15 mouse cellular contexts compared by ENCODE assay signal in the genomic region with DNA sequence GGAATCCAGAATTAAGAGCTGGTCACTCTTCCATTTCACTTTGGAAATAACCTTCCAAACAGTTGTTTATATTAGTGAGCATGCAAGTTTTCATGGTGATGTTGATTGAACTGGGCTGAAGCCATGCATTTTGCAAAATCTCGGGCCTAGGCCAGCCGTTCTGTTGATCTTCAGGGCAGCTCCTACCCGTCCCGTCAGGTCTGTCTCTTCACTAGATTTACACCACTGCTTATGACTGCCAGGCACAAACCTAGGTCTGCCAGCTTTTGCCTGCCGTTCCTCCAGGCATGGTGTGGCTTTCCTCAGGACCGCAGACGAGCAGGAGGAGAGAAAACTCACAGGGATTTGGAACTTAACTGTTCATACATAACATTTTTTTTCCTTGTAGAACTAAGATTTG. TPM values are rescaled to one million over a fixed set of nuclear protein-coding genes. Genes with fewer than 3 reads are reported as not detected.
DNase-seq lines count a peak whose midpoint lies in the region; ATAC-seq lines count a peak whose summit lies in the region.
"Had no signal": no experiment of that assay in that cellular context is flagged by ENCODE, and none has a peak within 500 bp of the region (broad histone marks: within the 10 kb centered on the region; RNA-seq: fewer than 3 reads in every experiment).

No protein-coding gene starts in this region.

- H3K27me3 ChIP-seq in liver, embryonic 12.5 days (replicated peaks), result no peaks in the 10 kb centered on the region
- H3K27me3 ChIP-seq: hindbrain, embryonic 13.5 days; limb, embryonic 12.5 days had no signal

- intact Hi-C loops in heart, postnatal 36 days (cut with DNase I), result no loop called here

- peaks cover 92% of the 10 kb centered on the region for H3K4me1 ChIP-seq in liver, embryonic 12.5 days
- H3K4me1 ChIP-seq: hindbrain, embryonic 13.5 days had no signal

- H3K4me3 ChIP-seq in liver, embryonic 12.5 days, result no peak overlapping the region
- H3K4me3 ChIP-seq: hindbrain, embryonic 13.5 days; limb, embryonic 12.5 days had no signal

- H3K4me2 ChIP-seq in liver, embryonic 12.5 days, result peak overlapping the region; percentile 56
- H3K4me2 ChIP-seq: hindbrain, embryonic 13.5 days; limb, embryonic 12.5 days; midbrain, embryonic 11.5 days had no signal

- ATAC-seq in liver, embryonic 12.5 days, result no peak
- ATAC-seq in granulocyte monocyte progenitor cell, adult 5-6 weeks (replicated peaks; ENCODE audit: poor library complexity, severe bottlenecking), result no peak
- ATAC-seq in activated CD4-positive, CD25-positive, alpha-beta regulatory T cell, adult 4 months, result no peak
- ATAC-seq: forebrain, postnatal 0 days; intestine, postnatal 0 days had no signal

- DNase-seq in heart, adult 11 months, result peak; percentile 81
- DNase-seq in heart, postnatal 36 days, result no peak
- DNase-seq in urinary bladder, postnatal 14 days (ENCODE audit: low spot score), result peak; percentile 15
- DNase-seq in urinary bladder, postnatal 10 days (ENCODE audit: low spot score), result no peak
- DNase-seq in left cerebral cortex, adult 18-20 months (ENCODE audit: low spot score in 2 of 2), result no peak
- DNase-seq: cerebellum, adult 11 months; forebrain, postnatal 0 days; kidney, postnatal 36 days had no signal

- peaks cover 26% of the 10 kb centered on the region for H3K36me3 ChIP-seq in liver, embryonic 12.5 days
- H3K36me3 ChIP-seq: hindbrain, embryonic 13.5 days; limb, embryonic 12.5 days had no signal

- 65% methylated on average over 7 of the region's 7 CpGs for WGBS in liver, embryonic 12.5 days (ENCODE audit: insufficient replicate concordance)

- peak overlapping the region; percentile 91 for H3K27ac ChIP-seq in liver, embryonic 12.5 days
- H3K27ac ChIP-seq: hindbrain, embryonic 13.5 days; limb, embryonic 12.5 days had no signal

- H3K9ac ChIP-seq in liver, embryonic 12.5 days, result peak overlapping the region; percentile 52
- H3K9ac ChIP-seq: forebrain, postnatal 0 days; hindbrain, embryonic 13.5 days; limb, embryonic 12.5 days had no signal

- no peaks in the 10 kb centered on the region for H3K9me3 ChIP-seq in liver, embryonic 12.5 days (replicated peaks)
- H3K9me3 ChIP-seq: hindbrain, embryonic 13.5 days; limb, embryonic 12.5 days had no signal

RNA-seq across cellular contexts. Expression of gene Ell2, which starts 31.4 kb away (rescaled TPM):
- total RNA-seq in heart, postnatal 36 days (2021), result 10 to 100 TPM; 17.0 to 23.2 TPM
- polyA plus RNA-seq in liver, embryonic 12.5 days (2016; fragmentation: Nextera tagmentation; extraction: Ambion mirVana), result 59.6 and 66.2 TPM in 2 replicates
- 2.4 and 3.5 TPM in 2 replicates for total RNA-seq in granulocyte monocyte progenitor cell, adult 5-6 weeks (2014; fragmentation: Nextera tagmentation)
- total RNA-seq in granulocyte monocyte progenitor cell, adult 5-6 weeks (2017), result 3.6 and 6.7 TPM in 2 replicates
- 10 to 100 TPM; 46.4 to 59.8 TPM for total RNA-seq in left cerebral cortex, adult 18-20 months (2021)
- polyA plus RNA-seq in activated CD4-positive, CD25-positive, alpha-beta regulatory T cell, adult 4 months (2017; shearing (Covaris generic)), result 1 to 10 TPM; 3.1 to 4.5 TPM

Comparison
In these comparisons a context has a peak if more than half of its experiments do, and no peak if none do; other contexts are left out.
1. DNase-seq: peak in heart, adult 11 months (single experiment) and urinary bladder, postnatal 14 days (single experiment); none in heart, postnatal 36 days (0 of 2), urinary bladder, postnatal 10 days (single experiment) and left cerebral cortex, adult 18-20 months (0 of 2).